Mouse (Mus musculus) thymus, adult 2 months (tissue): Measurements from ENCODE around the gene Abhd5.

ENCODE experiments used
- CTCF ChIP-seq: fragments of 200-500 bp; IDR thresholded peaks from 2 replicates; pipeline ENCODE4 v1.5.1; 2012; ENCODE audit warnings: mild to moderate bottlenecking, control low read depth, low read length, moderate library complexity, borderline replicate concordance; ENCODE audit not compliant: control insufficient read depth, poor library complexity, insufficient read depth; ENCODE audit errors: extremely low read depth
- POLR2A ChIP-seq: fragments of 200-500 bp; IDR thresholded peaks from 2 replicates; pipeline ENCODE4 v1.6.1; 2012; ENCODE audit warnings: mild to moderate bottlenecking, low read length, control low read depth, moderate library complexity; ENCODE audit not compliant: control insufficient read depth, poor library complexity, insufficient read depth; ENCODE audit errors: extremely low read depth

GRCm38 (mm10) chr9:122372991-122373390 lies 21.6 kb downstream of the Abhd5 start:
- no peak for TF ChIP-seq POLR2A
- TF ChIP-seq CTCF, result no peak
